Mouse (Mus musculus) urinary bladder, postnatal 4 days (tissue): ENCODE measurements around the gene U2af1l4.

Source experiments
- DNase-seq, 2 experiments: peaks; one replicate each; pipeline ENCODE4 v3.0.0; 2021 to 2022; ENCODE audit warnings: low spot score in 2 of 2

Gene U2af1l4

DNA sequence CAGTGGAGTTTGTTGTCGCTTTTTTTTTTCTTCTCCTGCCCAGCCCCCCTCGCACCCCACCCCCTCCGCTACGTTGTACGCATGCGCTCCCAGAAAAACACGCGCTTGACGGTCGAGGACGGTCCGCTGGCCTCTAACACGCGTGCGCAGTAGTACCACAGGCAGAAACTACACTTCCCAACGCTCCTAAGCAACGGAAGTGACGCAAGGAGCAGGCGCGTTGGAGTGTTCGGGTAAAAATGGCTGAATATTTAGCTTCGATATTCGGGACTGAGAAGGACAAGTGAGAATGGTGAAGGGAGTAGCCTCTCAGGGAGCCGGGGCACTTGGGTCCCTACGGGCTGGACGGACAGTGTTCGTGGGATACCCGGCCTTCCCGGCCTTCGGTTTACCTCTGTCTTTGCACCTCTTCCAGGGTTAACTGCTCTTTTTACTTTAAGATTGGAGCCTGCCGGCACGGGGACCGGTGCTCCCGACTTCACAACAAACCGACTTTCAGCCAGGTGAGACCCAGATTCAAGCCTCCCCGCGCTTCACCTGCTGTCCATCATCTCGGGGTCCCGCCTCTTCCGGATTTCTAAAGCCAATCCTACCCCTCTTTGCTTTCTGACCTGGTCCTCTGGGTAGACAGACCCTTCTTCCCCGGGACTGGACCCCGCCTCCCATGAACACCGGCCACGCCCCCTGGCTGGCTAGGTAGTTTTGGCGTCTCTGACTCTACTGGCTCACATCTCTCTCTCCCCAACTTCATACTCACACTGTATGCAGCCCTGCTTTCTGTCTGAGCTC lies at the start of gene U2af1l4, which contains the start of the genes Gm49396 and Psenen:
U2af1l4 (plus strand) TSS at position 185 of the 789 bp plus-strand sequence.
Gm49396 (plus strand) TSS at position 228 of the 789 bp plus-strand sequence.
Psenen (minus strand) TSS at position 511 of the 789 bp plus-strand sequence.
- DNase-seq, result peak; percentile 92 to 96

DNA sequence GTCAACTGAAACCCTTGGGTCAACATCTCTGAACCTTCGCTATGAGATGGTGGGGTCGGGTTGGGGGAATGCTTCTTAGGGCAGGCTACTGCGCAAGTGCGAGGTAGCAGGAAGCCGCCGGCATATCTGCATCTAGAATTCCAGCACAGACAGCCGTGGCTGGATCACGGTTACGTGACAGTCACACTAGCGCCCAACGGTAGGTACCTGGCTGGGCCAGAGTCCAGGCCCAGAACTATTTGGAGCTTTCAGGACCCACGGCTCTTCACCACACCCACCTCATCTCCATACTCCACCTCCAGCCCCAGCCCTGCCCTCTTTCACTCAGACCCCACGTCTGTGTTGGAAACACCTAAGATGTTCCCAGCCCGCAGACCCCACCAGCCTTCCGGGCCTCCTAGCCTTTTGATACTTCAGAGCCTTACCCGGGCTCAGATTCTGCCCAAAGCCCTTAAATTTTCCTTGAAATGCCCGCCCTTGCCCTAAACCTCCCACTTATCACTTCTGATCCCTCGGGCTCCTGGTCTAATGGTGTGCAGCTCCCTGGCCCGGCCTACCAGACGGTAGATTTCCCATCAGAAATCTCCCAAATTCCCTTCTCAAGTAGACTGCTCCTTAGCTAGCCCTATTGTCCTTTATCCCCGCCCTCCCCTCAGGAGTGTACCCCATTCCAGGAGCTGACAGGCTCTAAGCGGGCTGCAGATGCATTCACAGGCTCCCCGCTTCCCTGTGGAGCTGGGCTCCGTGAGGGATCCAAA lies 47.9 kb upstream of the U2af1l4 start:
- no peak for DNase-seq

DNA sequence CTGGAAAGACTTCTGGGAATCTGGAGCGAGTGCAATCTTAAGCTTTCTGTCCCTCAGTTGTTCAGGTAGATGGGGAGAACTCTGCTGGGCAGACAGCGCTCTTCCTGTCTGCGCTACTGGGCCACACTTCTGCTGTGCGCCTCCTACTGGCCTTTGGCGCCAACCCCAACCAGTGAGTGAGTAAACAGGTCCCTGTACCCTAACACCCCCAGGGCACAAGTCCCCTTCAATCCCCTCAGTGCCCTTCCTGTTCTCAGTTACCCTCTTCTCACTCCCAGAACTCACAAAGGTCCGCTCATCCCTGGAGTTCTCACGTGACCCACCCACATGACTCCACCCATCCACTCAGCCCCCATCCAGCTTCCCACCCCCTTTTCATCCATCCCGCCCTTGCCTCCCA lies 44.8 kb upstream of the U2af1l4 start:
- no peak for DNase-seq

DNA sequence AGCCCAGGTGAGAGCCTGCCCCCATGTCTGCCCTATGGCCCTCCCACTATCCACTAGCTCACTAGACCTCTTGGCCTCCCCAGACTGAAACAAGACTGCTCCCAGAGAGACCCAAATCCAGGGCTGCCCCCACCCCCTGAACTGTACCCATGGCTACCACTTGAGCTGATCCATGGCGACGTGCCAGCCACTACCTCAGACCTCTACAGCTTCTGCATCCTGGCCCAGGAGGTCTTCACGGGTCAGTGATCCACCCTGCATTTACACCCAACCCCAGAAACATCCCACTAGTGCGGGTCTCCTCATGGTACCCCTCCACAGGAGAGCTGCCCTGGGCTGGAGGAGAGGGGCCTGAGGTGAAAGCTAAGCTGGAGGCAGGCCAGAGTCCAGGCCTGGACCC lies 42.7 kb upstream of the U2af1l4 start:
- no peak for DNase-seq

DNA sequence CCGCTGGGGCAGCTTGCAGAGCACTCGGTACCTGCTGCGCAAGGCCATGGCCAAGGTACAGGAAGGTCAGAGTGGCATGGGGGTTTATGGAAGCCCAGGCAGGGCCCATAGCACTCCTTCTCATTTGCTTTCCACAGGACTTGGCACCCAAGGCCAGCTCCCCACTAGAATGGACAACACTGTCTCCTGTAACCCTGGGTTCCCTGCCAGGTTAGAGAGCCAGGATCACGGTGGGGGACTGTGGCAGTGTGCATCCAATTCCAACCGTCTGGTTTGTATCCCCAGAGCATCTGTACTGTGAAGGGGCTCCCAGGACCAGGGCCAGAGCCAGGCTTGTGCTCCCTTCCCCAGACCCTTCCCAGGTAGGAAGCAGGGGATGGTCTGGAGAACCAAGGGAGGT lies 42.2 kb upstream of the U2af1l4 start:
- no peak for DNase-seq

DNA sequence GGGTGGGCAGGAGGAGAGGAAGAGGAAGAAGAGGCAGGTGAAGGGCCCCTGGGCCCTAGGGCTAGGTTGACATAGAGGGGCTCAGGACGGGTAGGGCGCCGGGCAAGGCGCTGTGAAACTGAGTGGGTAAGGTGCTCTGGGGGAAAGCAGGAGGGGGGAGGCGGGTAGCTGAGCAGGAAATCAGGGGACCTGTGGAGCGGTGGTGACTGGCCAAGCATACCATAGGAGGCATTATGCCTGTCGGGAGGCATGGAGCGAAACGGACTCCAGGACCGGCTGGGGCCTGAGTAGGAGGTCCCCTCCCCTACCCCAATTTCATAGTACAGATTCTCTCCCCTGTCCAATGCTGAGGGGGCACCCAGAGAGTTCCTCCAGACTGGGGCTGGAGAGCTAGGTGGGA lies 40.2 kb upstream of the U2af1l4 start:
- DNase-seq, result no peak

DNA sequence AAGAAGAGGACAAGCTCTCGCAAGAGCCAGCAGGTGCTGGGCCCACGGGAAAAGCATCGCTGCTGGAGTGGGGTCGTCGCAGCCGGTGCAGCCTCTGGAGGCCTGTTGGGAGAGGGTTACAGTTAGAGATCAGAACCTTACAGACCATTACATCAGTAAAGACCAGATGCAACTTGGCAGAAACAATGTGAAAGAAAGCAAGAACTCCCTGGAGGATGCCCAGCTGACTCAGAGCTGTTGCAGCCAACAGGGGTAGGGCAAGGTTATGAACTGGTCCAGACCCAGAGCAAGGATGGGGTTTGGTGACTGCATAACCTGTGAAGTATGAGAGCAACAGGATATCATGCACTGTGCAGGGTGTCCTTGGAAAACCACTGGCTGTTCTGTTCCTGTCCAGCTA lies 38.6 kb upstream of the U2af1l4 start:
- DNase-seq, result no peak

DNA sequence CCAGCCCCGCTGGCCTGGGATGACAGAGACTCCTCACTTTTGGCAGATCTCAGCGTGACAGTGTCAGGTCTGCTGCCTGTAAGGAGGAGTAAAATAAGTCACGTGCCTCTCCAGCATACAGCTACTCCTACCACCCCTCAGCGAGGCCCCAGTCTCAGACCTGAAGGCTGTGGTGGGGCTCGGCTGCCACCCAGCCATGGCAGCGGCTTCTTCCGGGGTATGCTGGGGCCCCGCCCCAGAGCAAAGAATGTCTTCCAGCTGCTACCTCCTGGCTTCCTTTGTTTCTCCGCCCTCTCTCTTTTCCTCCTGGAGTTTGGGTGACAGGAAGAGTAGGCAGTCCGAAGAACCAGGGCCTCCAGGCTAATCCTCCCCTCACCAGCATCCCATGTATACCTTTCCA lies 37.1 kb upstream of the U2af1l4 start:
- no peak for DNase-seq

DNA sequence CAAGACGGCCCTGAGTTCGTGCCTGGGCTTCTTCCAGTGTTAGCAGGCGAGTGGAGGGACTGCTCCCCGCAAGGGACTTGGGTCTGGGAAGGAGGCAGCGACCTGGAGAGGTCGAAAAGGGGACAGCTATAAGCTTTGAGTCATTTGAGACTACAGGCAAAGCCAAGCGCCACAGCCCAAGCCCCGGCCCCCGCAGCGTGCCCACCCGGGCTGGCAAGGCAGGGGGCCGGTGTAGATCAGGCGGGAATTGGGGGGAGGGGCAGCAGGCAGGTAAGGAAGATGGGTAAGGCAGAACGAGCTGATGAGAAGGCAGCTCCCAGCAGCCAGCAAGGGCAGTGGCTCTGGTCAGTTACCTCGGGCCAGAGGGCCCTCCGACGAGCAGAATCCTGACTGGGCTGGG lies 36.7 kb upstream of the U2af1l4 start:
- no peak for DNase-seq

DNA sequence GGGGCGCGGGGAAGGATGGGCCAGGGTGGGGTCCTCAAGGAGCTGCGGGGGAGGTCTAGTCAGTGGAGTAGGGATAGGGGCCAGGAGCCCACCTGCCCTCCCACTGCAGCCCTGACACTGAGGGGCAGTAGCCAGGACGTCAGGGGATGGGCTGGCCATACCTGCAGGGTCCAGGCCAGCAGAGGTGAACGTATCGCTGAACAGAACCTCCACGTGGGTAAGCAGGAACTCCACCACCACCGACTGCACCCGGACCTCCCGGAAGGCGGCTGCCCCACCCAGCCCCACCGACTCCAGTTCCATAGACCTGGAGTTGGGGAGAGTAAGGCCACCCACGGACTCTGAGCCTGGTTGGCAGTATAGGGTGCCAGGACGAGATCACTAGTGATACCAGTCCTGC lies 36.1 kb upstream of the U2af1l4 start:
- DNase-seq, result no peak

DNA sequence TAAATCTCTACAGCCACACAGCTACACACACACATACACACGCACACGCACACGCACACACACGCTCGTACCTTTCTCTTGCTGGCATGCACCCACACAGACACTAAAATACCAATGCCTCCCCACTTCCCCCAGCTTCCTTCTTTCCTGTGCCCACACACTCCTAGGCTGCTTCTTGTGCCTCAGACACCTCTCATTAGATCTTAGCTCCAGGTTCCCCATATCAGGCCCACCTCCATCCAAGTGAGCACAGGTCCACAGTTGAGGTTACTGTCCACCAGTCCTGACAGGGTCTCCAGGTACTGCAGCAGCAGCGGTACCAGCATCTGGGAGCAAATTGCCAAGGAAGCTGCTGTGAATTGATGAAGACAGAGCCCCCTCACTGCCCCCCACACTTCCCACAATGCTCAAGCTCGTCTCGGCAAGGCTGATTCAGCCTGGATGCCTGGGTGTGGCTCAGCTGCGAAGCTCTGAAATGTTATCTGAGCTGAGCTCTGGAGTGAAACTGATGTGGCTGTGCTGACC lies 31.7 kb upstream of the U2af1l4 start:
- DNase-seq, result no peak

DNA sequence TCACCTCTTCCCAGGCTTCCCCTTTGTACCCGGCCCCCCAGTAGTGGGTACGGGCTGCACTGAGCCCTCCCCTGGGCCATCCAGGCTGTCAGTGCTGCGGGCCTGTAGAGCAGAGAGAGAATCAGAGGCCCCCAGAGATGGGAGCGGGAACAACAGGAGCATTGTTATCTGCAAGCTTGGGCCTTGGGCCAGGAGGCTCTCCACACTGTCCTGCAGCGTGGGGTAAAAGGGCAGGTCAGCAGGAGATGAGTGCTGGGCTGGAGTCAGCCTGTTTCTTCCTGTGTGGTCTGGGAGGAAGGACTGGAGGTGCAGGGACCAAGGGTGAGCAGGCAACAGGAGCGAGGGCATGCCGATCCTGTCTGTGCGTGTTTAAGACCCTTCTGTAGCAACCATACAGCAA lies 30.2 kb upstream of the U2af1l4 start:
- peak in 1 of 2 experiments; percentile 74 for DNase-seq

DNA sequence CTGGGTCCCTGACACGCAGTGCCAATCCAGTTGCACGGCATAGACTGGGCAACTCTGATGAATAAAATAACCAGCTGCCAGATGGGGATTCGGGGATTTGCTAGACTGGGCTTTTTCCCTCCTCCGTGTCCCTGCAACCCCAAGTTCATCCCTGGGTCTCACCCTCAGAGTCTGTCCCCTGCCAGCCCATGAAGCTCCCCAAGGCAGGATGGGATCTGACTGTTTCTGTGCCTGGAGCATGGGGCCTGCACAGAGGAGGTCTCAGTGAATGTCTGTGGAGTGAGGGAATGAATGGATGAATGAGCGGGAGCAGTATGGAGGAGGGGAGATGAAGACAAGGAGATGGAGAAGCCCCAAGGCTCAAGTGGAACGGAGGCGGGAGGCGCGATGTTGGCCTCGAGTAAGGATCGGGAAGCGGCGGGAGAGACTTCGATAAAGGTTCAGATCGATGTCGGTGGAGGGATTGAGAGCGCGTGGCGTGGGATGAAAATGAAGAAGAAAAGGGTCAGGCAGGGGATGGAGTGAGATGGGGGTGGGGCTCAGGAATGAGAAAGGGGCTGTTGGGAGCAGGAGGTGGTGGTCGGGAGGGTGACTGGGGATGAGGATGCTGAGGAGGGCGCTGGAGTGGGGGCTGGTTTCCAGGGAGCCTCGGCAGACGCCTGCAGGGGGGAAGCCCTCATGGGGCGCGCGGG lies 29.0 kb upstream of the U2af1l4 start:
- no peak for DNase-seq

DNA sequence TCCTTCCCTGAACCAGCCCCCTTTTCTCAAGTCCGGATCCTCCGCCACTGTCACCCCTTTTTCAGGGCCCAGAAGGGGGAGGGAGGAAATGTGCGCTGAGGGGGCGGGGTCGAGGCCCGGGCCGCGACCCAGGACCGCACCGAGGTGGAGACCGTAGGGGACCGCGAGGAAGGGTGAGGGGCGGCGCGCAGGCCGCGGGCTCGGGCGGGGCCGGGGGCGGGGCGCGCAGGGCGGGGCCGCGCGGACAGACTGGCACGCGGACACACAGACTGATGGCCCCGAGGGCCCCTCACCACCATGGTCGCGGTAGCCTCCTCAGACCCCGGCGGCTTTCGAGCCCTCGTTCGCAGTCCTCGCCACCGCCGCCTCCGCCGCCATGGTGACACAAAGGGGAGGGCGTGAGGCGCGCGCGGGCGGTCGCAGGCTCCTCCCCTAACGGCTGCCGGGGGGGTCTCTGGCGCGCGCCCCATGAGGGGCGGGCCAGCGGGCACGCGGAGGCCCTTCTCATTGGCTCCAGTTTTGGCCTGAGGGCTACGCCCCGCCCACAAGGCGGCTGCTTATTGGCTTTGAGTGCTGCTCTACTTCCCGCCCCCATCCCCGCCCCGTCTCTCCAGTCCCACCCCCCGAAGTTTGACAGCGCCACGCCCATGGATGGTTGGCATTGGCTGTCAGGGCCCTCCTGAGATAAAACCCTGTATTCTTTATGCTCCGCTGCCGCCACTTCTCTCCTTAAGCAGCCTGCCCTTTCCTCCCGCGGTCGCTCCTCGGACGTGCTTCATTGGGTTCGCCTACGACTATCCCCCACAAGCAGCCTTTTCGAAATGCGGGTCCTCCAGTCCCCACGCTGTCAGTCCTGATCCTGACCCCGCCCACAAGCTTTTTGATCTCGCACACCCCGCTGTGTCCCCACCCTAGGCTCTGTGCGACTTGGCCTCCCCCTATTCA lies 28.2 kb upstream of the U2af1l4 start, which contains the start of gene Arhgap33:
Arhgap33 (minus strand) TSS at position 428 of the 945 bp plus-strand sequence.
- DNase-seq, result peak; percentile 94 to 95

DNA sequence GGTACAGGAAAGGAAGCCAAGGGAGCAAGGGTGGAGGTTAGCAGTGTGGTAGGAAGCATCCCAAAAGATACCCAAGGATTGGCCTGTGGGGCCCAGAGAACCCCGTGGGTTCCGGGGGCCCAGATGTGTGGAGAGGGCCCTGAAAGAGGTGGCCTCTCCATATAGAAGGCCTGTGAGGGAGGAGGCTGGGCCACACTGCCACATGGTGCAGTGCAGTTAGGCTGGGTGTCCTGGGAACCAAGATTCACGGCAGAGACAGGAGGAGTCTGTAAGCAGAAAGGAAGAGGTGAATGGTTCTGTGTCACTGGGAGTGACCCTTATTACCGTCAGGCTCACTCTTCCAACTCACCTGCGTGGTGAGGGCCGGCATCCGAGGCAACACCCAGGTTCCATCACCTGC lies 22.5 kb upstream of the U2af1l4 start:
- no peak for DNase-seq

DNA sequence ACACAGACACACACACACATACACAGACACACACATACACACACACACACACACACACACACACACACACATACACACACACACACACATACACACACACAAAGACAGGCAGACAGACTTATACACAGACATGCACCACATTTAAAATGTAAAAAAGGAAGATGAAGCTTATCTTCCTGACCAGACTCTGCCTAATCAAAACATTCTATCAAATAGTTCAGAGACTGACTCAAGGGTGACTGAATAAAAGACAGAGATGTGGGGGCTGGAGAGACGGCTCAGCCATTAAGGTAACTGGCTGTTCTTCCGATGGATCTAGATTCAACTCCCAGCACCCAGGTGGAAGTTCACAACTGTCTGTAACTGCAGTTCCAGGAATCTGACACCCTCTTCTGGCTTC lies 18.8 kb upstream of the U2af1l4 start:
- no peak for DNase-seq

DNA sequence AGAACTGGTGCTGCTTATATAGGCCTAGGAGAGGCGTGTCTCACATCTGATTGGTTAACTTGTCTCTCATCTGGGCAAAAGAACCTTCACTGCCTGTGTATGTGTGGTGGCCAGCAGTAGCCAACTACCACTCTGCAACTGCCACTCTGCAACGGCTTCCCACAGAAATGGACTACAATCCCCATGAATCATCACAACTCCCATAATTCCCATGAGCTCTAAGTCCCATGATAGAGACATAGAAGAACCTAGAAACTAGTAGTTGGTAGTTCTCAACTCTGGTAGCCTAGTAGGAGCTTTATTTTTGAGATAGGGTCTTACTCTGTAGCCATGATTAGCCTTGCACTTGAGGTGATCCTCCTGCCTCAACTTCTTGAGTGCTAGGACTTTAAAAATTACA lies 13.2 kb upstream of the U2af1l4 start:
- DNase-seq, result no peak

DNA sequence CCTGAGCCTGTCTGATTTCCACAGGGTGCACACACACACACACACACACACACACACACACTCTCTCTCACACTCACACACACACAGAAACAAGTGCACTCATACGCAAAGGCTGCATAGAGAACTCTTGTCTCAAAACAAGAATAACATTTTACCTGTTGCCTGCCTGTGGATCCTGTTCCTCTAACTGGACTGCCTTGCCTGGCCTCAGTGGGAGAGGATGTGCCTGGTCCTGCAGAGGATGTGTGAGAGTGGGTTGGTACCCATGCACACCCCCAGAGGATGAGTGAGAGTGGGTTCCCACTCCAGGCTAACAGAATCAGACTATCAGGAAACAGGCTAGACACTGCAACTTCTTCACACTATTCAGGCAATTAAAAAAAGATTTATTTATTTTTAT lies 12.5 kb upstream of the U2af1l4 start:
- DNase-seq, result no peak

DNA sequence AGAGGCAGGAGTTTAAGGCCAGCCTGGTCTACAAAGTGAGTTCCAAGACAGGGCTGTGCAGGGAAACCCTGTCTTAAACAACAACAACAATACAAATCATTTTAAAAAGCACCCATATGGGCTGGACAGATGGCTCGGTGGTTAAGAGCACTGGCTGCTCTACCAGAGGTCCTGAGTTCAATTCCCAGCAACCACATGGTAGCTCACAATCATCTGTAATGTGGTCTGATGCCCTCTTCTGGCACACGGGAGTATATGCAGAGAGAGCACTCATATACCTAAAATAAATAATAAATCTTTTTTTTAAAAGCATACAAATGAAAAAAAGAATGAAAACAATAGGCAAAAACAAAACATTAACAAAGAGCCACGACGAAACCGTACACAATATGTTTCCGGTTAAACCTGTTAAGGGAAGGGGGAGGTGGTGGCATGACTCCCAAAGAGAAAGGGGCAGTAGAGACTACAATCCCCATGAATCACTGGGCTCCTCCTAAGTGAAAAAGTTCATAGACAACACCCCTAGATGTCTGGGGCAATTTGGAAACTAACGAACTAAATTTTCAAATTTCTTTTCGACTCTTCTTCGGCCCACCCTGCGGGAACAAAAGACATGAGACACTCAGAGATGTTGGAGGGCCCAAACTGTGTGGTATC lies 11.5 kb upstream of the U2af1l4 start:
- no peak for DNase-seq
